8 mouse cellular contexts compared by ENCODE assay signal in genomic region chr7:16308093-16308492, GRCm38 (mm10). TPM values are rescaled to one million over a fixed set of nuclear protein-coding genes. Genes with fewer than 3 reads are reported as not detected.
A peak's percentile ranks its signal among the peaks of the same experiment; 100 is the strongest.
DNase-seq lines count a peak whose midpoint lies in the region; ATAC-seq and TF ChIP-seq lines count a peak whose summit lies in the region.
"Not testable (repeated sequence)": the region's sequence is repeated elsewhere in the genome, so short reads cannot be mapped to it uniquely, and the experiment has no call there.

TSS of gene Bbc3 (plus strand) at chr7:16308393.

- not testable (repeated sequence) for H3K9me3 ChIP-seq in erythroblast, embryonic 14.5 days (ENCODE audit: control insufficient read depth, low read length); heart, embryonic 12.5 days (replicated peaks); intestine, embryonic 15.5 days; liver, embryonic 14.5 days (ENCODE audit: control insufficient read depth, low read length); midbrain, embryonic 14.5 days (ENCODE audit: control insufficient read depth, low read length); stomach, embryonic 15.5 days

- POLR2A ChIA-PET in Patski (lab: Charles Lee) = interaction anchor here (1.0 kb wide), 1 partner anchor 60 kb away, joined by 4 read pairs; no protein-coding TSS in a partner anchor

- 24% methylated on average over 1 of the region's 1 CpGs for WGBS in heart, embryonic 12.5 days
- WGBS in intestine, embryonic 15.5 days = 40% methylated on average over 1 of the region's 1 CpGs
- WGBS in liver, embryonic 14.5 days (ENCODE audit: insufficient replicate concordance) = 25% methylated on average over 1 of the region's 1 CpGs
- WGBS in midbrain, embryonic 14.5 days = 73% methylated on average over 1 of the region's 1 CpGs
- 24% methylated on average over 1 of the region's 1 CpGs for WGBS in stomach, embryonic 15.5 days

- CTCF ChIA-PET in Patski (lab: Charles Lee) = not testable (repeated sequence)

- not testable (repeated sequence) for DNase-seq in Patski (ENCODE audit: low read depth, low spot score); left cerebral cortex, adult 8-10 months (ENCODE audit: low spot score in 2 of 2); liver, embryonic 14.5 days (ENCODE audit: low read depth in 3 of 3, low spot score in 3 of 3); midbrain, embryonic 14.5 days

- peak within 1 kb of the TSS; percentile 89 for H3K4me3 ChIP-seq in erythroblast, embryonic 14.5 days (replicated peaks)
- peak within 1 kb of the TSS; percentile 76 for H3K4me3 ChIP-seq in heart, embryonic 12.5 days
- H3K4me3 ChIP-seq in intestine, embryonic 15.5 days (replicated peaks) = peak within 1 kb of the TSS; percentile 63
- peak within 1 kb of the TSS; percentile 47 to 92 for H3K4me3 ChIP-seq in liver, embryonic 14.5 days (ENCODE audit: insufficient read depth in 1 of 2, low read depth in 2 of 2, low read length in 2 of 2)
- peak within 1 kb of the TSS; percentile 67 for H3K4me3 ChIP-seq in midbrain, embryonic 14.5 days (replicated peaks; ENCODE audit: low read depth, low read length)
- peak within 1 kb of the TSS; percentile 74 for H3K4me3 ChIP-seq in stomach, embryonic 15.5 days (replicated peaks)

- not testable (repeated sequence) for TF ChIP-seq EP300 in liver, embryonic 14.5 days (IDR thresholded peaks at IDR 0.05; ENCODE audit: low read depth)

- peak within 1 kb of the TSS; percentile 96 for H3K9ac ChIP-seq in heart, embryonic 12.5 days
- H3K9ac ChIP-seq in intestine, embryonic 15.5 days = peak within 1 kb of the TSS; percentile 62
- peak within 1 kb of the TSS; percentile 87 for H3K9ac ChIP-seq in liver, embryonic 14.5 days (replicated peaks)
- peak within 1 kb of the TSS; percentile 59 for H3K9ac ChIP-seq in midbrain, embryonic 14.5 days (replicated peaks; ENCODE audit: low read length)
- H3K9ac ChIP-seq in stomach, embryonic 15.5 days = peak within 1 kb of the TSS; percentile 22; the same call in 1 of the 2 replicates

- TF ChIP-seq CTCF in Patski (IDR thresholded peaks at IDR 0.05); liver, embryonic 14.5 days (IDR thresholded peaks at IDR 0.05; ENCODE audit: low read depth): not testable (repeated sequence)

- not testable (repeated sequence) for ATAC-seq in Patski; heart, embryonic 12.5 days (ENCODE audit: insufficient number of reproducible peaks, low FRiP score); intestine, embryonic 15.5 days; liver, embryonic 14.5 days (ENCODE audit: insufficient read depth); midbrain, embryonic 14.5 days (ENCODE audit: low FRiP score, low TSS enrichment); stomach, embryonic 15.5 days (ENCODE audit: insufficient read depth, low FRiP score, low read depth)

- not testable (repeated sequence) for H3K36me3 ChIP-seq in erythroblast, embryonic 14.5 days (ENCODE audit: control insufficient read depth); heart, embryonic 12.5 days; intestine, embryonic 15.5 days; liver, embryonic 14.5 days (replicated peaks; ENCODE audit: control insufficient read depth, insufficient read depth, low read depth); midbrain, embryonic 14.5 days (ENCODE audit: control insufficient read depth, insufficient read depth, low read length); stomach, embryonic 15.5 days

- peak within 1 kb of the TSS; percentile 98 for H3K4me2 ChIP-seq in heart, embryonic 12.5 days
- peak within 1 kb of the TSS; percentile 99 for H3K4me2 ChIP-seq in intestine, embryonic 15.5 days (replicated peaks)
- H3K4me2 ChIP-seq in liver, embryonic 14.5 days (ENCODE audit: low read depth) = peak within 1 kb of the TSS; percentile 99
- H3K4me2 ChIP-seq in midbrain, embryonic 14.5 days (ENCODE audit: low read length) = peak within 1 kb of the TSS; percentile 97
- H3K4me2 ChIP-seq in stomach, embryonic 15.5 days = peak within 1 kb of the TSS; percentile 99

- peak within 1 kb of the TSS; percentile 58 for H3K27ac ChIP-seq in heart, embryonic 12.5 days (ENCODE audit: poor library complexity, severe bottlenecking)
- peak within 1 kb of the TSS; percentile 56; the same call in 1 of the 2 replicates for H3K27ac ChIP-seq in intestine, embryonic 15.5 days
- peak within 1 kb of the TSS; percentile 87 for H3K27ac ChIP-seq in liver, embryonic 14.5 days
- H3K27ac ChIP-seq in midbrain, embryonic 14.5 days (replicated peaks; ENCODE audit: low read depth, low read length) = peak within 1 kb of the TSS; percentile 70; the same call in 1 of the 2 replicates
- H3K27ac ChIP-seq in stomach, embryonic 15.5 days = peak within 1 kb of the TSS; percentile 78

- H3K27me3 ChIP-seq in Patski; heart, embryonic 12.5 days (replicated peaks); intestine, embryonic 15.5 days (replicated peaks); liver, embryonic 14.5 days (ENCODE audit: control insufficient read depth, insufficient read depth, low read length); midbrain, embryonic 14.5 days (ENCODE audit: control insufficient read depth, insufficient read depth, low read length); stomach, embryonic 15.5 days (replicated peaks): not testable (repeated sequence)
- peaks cover 29% of the 10 kb centered on the region for H3K27me3 ChIP-seq in erythroblast, embryonic 14.5 days (ENCODE audit: control insufficient read depth)

- H3K4me1 ChIP-seq in erythroblast, embryonic 14.5 days (ENCODE audit: control insufficient read depth) = peaks cover 55% of the 10 kb centered on the region
- H3K4me1 ChIP-seq in heart, embryonic 12.5 days (replicated peaks) = peaks cover 43% of the 10 kb centered on the region
- peaks cover 42% of the 10 kb centered on the region for H3K4me1 ChIP-seq in intestine, embryonic 15.5 days (replicated peaks)
- peaks cover 27 to 28% of the 10 kb centered on the region in 2 experiments for H3K4me1 ChIP-seq in liver, embryonic 14.5 days (replicated peaks; ENCODE audit: control insufficient read depth in 2 of 2, insufficient read depth in 2 of 2, low read length in 1 of 2)
- H3K4me1 ChIP-seq in midbrain, embryonic 14.5 days (ENCODE audit: control insufficient read depth, insufficient read depth, low read length) = peaks cover 26% of the 10 kb centered on the region
- H3K4me1 ChIP-seq in stomach, embryonic 15.5 days = peaks cover 45% of the 10 kb centered on the region

- in situ Hi-C loops in Patski (cut with MboI; ENCODE audit: low pct_unique_long_range_greater_than_20kb) = not testable (repeated sequence)

RNA-seq across cellular contexts. Expression of gene Bbc3, which starts in this region (rescaled TPM):
- 12.6 TPM for polyA plus RNA-seq in Patski (2021)
- polyA plus RNA-seq in erythroblast, embryonic 14.5 days (2012) = 63.0 and 92.9 TPM in 2 replicates
- 9.8 and 10.4 TPM in 2 replicates for polyA plus RNA-seq in heart, embryonic 12.5 days (2016; fragmentation: Nextera tagmentation; extraction: Ambion mirVana)
- 5.9 and 6.4 TPM in 2 replicates for polyA plus RNA-seq in intestine, embryonic 15.5 days (2015; fragmentation: Nextera tagmentation; extraction: Ambion mirVana)
- 10 to 100 TPM in 3 of 4 experiments, 1 to 10 TPM in 1; 9.2 to 15.8 (median 12.0) TPM for total RNA-seq in left cerebral cortex, adult 8-10 months (2022)
- 3.2 and 3.8 TPM in 2 replicates for polyA plus RNA-seq in liver, embryonic 14.5 days (2012; rRNA removed)
- 2.0 and 3.3 TPM in 2 replicates for polyA plus RNA-seq in liver, embryonic 14.5 days (2014; fragmentation: Nextera tagmentation; extraction: Ambion mirVana)
- 16.8 and 24.8 TPM in 2 replicates for polyA plus RNA-seq in midbrain, embryonic 14.5 days (2014; fragmentation: Nextera tagmentation; extraction: Ambion mirVana)
- 6.7 and 7.4 TPM in 2 replicates for polyA plus RNA-seq in stomach, embryonic 15.5 days (2015; fragmentation: Nextera tagmentation; extraction: Ambion mirVana)

Comparison
In these comparisons a context has a peak if more than half of its experiments do, and no peak if none do; other contexts are left out.
1. H3K9ac ChIP-seq: peak in every context shown above with its lines; median percentile 96 in heart, embryonic 12.5 days; 87 in liver, embryonic 14.5 days; 62 in intestine, embryonic 15.5 days; 59 in midbrain, embryonic 14.5 days; 22 in stomach, embryonic 15.5 days.